Mouse (Mus musculus) heart, postnatal 0 days (tissue): ENCODE results near the gene 1110004F10Rik.

Experiments
- CTCF ChIP-seq: IDR thresholded peaks from 2 replicates; pipeline ENCODE4 v1.5.1; 2016; ENCODE audit warnings: antibody characterized with exemption, control low read depth, low read depth
- EP300 ChIP-seq: IDR thresholded peaks from 2 replicates; pipeline ENCODE4 v1.6.1; 2016; ENCODE audit warnings: antibody characterized with exemption, low read depth

DNA sequence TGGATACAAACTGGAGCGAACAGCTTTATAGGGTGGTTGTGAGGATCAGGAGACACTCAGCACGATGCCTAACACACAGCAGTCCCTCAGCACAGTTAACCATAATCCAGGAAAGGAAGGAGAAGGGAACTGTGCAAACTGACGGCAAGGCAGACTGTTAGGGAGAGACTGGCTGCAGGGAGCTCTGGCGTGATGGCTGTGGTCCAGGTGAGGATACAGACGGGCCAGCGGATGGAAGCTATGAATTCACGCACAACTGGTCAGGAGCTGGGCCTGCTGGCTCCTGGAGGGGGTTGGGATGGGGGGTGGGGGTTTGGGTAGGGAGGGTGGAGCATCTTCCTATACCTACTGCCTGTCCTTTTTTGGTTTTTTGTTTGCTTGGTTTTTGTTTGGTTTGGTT is 86.5 kb downstream of the 1110004F10Rik start:
- TF ChIP-seq EP300: no peak
- no peak for TF ChIP-seq CTCF
